Mouse (Mus musculus) fibroblast of lung, adult 2 months (primary cell): ENCODE data around the gene Rapgefl1.
"Not testable (repeated sequence)": the region's sequence is repeated elsewhere in the genome, so short reads cannot be mapped to it uniquely, and the experiment has no call there.

Experiments used
- DNase-seq: peaks from one replicate; pipeline ENCODE4 v3.0.0-alpha.2; 2011; ENCODE audit warnings: low read depth

Rapgefl1 gene

DNA sequence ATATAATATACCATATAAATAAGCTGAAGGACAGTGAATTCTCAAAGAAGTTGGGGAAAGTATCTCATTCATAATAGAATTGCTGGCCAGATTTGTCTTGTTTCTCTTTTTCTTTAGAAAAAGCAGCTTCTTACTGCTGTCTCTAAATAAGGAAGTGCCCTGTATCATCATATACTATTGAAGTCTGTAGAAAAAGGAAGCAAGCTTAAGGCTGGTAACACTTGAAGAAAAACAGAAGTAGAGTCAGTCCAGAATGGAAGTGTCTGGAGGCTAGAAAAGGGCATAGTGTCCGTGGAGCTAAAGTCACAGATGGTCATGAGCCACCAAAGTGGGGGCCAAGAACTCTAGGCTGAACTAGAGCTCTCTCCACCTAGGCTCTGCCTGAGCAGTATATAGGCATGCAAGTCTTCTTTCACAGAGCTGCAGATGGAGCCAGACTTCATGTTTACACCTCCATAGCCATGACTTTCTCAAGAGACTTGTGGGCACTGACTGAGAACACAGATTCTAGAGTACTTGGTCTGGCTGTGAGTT is 19.8 kb upstream of the Rapgefl1 start:
- no peak for DNase-seq

DNA sequence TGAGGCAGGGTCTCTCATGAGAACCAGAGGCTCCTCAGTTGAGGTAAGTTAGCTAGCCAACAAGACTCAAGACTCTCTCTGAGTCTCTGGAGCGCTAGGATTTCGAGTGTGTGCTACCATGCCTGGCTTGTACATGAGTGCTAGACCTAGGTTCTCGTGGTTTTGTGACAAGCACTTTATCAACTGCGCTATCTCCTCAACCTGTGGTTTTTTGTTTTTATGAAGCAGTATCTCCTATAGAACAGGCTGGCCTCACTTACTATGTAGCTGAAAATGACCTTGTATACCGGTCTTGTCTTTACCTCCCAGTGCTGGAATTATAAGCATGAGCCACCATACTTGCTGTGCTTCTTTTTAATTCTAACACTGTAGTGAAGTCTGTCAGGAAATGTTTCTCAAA is 15.6 kb upstream of the Rapgefl1 start:
- DNase-seq: no peak

DNA sequence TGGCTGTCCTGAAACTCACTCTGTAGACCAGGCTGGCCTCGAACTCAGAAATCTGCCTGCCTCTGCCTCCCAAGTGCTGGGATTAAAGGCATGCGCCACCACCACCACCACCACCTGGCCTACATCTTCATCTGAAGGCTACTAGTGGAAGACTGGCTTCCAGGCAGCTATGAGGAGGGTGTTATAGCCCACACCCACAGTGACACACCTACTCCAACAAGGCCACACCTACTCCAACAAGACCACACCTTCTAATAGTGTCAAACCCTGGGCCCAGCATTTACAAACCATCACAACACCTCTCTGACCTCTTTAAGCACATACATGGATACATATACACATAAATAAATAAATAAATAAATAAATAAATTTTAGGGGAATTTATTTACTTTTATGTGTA is 10.5 kb upstream of the Rapgefl1 start:
- not testable (repeated sequence) for DNase-seq

DNA sequence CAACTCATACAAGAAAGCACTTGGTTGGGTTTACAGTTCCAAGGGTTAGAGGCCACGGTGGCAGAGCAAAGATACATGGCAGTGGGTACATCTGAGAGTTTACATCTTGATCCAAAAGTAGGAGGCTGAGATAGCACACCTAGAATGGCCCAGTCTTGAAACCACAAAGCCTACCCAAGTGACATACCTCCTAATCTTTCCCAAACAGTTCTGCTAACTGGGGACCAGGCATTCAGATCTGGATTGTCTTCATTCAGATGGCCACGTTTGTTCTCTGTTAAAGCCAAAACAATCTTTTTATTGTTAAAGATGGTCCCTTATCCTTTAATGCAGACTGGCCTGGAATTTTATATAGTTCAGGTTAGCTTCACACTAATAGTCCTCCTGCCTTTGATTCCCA is 8.7 kb upstream of the Rapgefl1 start:
- no peak for DNase-seq

DNA sequence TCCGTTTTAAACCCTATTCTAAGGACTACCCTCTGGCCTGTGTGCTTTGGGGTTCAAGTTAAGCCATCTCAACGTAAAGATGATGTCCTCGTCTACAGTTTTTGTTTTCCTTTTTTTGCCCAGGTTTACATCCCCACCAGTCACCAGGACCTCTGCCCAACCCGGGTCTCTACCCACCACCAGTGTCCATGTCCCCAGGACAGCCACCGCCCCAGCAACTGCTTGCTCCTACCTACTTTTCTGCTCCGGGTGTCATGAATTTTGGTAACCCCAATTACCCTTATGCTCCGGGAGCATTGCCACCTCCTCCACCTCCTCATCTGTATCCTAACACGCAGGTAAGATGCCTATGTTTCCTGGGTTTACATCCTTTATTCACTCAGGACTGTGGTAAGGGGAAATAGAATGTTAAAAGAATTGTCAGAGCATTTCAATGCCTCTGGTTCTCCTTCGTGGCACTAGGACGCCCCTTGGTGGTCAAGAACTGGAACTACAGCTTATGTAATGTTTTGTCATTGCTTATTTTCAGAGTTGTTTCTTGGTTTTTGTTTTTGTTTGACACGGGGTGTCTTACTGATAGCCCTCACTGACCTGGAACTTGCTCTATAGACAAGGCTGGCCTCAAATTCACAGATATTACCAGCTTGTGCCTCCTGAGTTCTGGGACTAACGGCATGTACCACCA is 7.4 kb upstream of the Rapgefl1 start:
- no peak for DNase-seq

DNA sequence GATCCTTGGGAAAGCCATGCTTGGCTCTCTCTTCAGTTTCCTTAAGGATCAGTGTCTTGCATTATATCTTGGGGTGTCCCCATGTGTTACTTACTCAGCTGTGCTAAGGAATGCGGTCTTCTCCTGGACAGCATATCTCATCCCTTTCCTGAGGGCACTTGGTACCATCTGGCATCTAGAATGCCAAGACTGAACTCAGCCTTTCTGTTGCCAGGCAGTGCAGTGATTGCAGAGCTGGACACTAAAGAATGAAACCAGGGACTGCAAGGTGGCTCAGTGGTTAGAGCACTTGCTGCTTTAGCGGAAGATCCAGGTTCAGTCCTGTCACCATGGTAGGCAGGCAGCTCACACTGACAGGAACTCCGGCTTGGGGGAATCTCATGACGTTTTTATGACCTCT is 6.7 kb upstream of the Rapgefl1 start:
- no peak for DNase-seq

DNA sequence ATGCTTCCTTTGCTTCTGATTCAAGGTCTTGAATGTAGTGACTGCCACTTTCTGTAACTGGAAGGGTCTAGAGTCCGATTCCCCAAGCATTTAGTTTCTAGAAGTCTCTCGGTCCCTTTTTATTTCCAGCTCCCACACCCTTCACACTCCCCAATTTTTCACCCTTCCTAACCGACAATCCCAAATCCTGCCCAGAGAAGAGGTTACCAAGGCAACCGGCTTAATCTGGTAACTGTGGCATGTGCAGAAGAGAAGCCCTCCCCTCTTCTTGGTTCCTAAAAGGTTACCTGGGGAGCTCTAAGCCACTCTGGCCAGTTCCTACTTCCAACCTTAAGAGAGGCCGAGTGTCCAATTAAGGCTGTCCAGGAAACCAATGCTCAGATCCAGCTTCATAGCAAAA is 1.3 kb upstream of the Rapgefl1 start:
- no peak for DNase-seq

DNA sequence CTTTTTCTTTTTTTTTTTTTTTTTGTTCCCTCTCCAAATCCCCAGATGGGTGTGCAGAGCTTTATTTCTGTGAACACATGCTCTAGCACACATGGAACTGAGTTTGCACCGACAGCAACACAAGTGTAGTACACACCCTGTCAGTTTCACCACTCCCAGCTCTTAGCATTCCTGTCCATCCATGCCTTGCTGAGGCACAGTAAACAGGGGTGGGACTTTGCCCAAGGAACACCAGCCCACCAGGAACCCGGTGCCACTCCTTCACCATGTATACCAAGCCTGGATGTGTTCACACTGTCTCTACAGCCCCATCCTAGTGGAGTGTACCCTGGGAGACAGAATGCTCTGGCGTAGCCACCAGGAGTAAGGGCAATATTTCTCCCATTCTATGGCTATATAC is 860 bp upstream of the Rapgefl1 start:
- no peak for DNase-seq

DNA sequence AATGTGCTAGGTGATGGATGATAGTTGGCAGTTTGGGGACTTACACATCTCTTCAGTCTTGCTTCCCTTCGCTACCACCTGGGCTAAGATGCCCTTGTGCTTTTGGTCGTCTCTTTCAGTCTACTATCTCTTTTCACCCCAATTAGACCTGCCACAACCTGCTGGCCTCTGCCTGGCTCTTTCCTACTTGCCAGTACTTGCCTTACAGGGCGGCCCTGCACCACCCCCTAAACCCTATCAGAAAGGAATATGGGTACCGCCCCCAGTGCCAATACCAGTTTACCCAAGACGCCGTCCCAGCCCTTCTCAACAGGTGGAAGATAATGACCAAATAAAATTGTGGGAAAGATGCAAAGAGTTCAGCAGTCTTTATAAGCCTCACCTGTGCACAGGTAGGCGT is 457 bp upstream of the Rapgefl1 start:
- DNase-seq: no peak

DNA sequence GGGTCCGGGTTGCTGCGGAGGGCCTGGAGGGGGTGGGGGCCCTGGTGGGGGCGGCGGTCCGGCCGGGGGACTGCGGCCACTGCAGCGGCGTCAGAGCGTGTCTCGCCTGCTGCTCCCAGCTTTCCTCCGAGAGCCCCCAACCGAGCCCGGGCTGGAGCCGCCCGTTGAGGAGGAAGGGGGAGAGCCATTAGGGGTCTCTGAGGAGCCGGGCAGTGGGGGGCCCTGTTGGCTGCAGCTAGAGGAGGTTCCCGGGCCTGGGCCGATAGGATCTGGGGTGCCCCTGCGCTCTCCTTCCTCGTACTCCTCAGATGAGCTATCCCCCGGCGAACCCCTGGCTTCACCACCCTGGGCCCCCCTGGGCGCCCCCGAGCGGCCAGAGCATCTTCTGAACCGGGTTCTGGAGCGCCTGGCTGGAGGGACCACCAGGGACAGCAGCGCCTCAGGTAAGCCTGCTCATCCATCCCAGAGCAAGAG is 683 bp downstream of the Rapgefl1 start:
- no peak for DNase-seq

DNA sequence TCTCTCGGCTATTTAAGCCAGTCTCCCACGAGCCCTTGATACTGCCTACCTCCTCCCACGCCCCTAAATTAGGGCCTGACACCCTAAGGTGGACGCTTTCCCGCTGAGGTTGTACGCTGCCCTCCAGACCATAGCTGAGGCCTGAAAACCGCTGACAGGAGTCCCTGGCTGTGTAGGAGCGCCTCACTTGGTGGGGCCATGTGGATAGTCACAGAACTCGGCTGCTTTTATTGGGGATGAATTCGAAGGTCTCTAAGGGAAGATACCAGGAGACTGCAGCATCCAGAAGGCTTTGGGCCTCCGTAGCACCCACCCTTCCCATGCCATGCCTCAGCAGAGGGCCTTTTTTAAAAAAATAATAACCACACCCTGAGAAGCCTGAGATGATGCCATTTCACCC is 1.3 kb downstream of the Rapgefl1 start:
- no peak for DNase-seq

DNA sequence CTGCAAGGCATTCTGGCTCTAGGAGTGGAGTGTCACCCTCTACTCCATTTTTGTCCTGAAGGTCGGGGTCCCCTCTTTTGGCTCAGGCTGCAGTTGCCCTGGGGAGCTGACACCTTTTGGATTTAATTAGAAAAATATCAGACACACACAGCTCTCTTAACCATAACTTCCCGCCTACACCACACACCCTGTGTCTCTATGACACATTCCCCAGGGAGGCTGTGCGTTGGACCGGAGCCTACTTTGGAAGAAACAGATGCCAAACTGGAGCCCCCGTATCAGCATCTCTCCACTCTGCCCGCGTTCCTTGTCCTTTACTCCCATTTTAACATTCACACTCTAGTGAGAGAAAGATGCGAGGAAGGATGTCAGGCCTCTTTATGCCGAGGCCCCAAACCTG is 1.9 kb downstream of the Rapgefl1 start:
- no peak for DNase-seq

DNA sequence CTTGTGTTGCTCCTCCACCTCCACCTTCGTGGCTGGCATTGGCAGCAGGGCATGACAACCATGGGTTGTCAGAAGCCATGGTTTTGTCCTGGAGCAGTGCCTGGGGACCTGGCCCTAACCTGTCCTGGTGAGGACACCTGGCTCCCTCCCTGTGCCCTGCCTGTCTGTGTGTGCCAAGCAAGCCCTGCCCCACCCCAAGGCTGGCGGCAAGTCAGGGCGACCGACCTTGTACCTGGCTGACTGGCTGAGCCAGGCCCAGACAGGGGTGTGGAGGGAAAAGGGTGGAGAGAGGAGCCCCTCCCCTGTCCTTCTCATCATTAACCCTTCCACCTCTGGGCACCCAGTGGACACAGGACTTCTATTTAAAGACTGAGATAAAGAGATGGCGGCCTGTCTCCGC is 2.8 kb downstream of the Rapgefl1 start:
- no peak for DNase-seq

DNA sequence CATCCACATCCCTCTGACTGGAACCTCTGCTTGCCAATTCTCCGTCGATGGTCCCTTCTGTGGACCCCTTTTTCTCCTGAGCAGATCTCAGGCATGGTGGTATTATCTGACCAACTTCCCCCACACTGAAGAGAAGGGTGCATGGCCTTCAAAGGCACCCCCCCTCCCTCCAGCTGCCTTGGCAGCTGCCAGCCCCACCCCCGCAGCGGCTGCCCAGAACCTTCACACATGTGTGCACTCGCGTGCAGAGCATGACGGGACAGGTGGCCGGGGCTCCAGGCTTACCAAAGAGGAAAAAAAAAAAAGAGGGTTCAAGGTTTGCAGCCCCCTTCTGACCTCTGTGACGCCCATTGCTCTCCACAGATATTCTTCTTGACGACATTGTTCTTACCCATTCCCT is 3.3 kb downstream of the Rapgefl1 start:
- DNase-seq: no peak

DNA sequence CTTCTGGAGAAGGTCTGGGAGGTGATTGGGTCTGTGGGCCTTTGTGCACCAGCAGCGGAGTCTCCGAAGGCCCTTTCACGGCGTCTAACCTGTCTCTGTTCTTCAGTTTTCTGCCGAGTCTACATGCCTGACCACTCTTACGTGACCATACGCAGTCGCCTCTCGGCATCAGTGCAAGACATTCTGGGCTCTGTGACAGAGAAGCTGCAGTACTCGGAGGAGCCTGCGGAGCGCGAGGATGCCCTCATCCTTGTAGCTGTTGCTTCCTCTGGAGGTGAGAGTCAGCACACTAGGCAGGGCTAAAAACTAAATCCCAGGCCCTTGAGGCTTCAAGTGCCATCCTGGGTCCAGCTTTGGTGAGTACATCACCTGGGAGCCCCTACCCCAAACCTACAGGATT is 9.4 kb downstream of the Rapgefl1 start:
- no peak for DNase-seq

DNA sequence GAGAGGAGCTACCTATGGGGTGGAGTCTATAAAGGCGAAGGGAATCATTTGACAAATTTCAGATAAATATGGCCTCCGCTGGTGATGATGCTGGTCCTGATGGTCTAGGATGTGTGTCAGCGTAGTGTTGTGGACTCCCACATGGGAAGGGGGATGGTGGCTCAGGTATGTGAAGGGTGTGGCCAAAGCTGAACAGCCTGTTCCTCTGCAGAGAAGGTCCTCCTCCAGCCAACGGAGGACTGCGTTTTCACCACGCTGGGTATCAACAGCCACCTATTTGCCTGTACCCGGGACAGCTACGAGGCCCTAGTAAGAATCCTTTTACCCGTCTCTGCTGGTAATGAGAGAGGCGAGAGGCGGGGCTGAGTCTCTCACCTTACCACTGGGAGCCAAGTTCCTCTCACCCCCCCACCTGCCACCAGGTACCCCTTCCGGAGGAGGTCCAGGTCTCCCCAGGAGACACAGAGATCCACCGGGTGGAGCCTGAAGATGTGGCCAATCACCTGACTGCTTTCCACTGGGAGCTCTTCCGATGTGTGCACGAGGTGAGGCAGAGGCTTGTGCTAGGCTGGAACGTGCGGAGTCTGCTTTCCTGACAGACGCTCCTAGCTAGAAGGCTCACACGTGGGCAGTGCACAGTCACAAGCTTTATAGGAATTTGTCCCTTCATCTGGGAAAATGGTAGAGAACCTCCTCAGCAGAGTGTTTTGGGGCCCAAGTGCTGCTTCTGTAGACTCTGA is 10.4 kb downstream of the Rapgefl1 start:
- no peak for DNase-seq

DNA sequence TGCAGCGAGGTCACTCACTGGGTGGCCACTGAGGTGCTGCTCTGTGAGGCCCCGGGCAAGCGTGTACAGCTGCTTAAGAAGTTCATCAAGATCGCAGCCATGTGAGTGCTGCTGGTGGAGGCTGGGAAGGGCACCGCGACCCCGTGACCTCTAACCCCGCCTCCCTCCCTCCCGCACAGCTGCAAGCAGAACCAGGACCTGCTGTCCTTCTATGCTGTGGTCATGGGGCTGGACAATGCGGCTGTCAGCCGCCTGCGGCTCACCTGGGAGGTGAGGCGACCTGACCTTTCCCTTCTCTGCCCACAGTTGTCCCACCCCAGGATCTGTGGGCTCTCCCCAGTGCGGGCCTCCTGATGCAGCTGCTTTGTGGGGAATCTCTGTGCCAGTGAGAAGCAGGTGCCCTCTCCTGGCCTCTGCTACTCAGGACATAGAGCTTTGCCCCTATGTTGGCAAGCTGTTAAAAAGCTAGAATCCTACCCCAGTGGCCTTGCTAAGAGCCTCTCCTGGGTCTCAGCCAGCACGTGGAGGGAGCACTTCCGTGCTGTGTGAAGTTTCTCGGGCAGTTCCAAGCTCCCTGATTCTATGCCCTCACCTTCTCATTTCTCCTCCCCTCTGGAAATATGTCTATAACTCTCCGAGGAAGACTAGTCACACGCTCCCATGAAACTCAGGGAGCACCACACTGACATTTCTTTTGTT is 12.8 kb downstream of the Rapgefl1 start:
- DNase-seq: no peak

DNA sequence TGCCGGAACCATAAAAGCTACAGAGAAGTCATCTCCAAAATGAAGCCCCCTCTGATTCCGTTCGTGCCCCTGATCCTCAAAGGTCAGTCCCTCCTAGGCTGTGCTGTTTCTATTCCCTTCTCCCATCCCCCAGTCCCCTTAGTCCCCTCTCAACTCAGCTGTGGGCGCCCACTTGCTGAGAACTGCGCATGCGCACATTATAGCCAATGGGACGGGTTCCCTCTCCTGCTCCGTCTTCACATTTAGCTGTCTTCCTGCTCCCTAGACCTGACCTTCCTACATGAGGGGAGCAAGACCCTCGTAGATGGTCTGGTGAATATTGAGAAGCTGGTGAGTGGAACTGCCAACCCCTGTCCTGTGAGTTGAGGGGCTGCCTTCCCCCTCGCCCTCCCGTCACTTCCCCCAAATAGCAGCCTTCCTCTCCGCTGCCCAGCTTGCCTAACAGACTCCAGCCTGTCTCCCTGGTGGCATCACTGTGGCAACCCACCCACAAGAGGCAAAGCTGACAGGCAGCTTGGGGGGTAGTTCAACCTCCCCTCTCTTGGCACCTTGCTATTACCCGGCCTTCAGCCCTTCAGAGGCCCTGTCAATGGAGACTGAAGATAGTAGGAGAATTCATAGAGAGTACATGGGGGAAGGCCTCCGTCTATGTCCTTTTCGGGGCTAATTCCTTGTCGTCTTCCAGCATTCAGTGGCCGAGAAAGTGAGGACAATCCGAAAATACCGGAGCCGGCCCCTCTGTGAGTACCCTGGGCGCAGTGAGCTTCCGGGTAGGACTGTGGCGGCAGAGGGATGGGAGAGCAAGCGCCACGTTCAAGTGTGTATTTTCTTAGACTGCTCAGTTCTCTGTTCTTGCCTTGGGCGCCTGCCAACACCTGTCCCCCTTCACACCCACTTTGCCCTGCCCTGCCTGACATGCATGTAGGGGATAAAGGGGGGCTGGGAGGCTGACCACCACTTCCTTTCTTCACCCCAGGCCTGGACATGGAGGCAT is 13.8 kb downstream of the Rapgefl1 start:
- DNase-seq: no peak

DNA sequence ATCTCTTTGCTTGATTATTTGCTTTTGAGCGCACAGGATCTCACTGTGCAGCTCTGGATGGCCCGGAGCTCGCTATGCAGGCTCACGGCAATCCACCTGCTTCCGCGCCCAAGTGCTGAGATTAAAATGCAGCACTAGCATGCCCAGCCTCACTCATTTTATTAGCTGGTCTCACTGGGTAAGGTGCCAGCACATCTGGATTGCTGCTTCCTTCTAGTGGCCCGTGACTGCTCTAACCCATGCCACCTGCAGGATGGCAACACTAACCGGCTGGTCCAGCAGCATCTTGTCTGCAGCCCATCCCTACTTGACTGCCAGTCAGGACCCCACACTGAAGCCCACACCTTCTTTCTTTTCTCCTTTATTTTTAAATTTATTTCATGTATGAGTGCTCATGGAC is 17.5 kb downstream of the Rapgefl1 start:
- DNase-seq: no peak

DNA sequence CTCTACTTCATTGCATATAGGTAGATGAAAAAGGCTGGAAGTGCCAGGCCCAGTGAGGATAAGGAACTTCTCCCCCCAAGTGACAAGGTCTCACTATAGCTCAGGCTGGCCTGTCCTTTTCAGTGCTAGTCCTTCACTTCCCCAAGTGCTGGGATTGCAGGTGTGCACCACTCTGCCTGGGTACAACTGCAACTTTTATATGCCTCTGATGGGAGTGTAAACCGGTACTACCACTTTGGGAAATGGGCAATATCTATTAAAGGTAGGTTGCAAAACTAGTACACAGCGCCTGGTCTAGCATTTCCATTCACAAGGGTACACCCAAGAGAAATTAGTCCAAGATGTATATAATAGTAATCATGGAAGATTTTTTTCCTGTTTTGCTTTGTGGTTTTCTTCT is 18.1 kb downstream of the Rapgefl1 start:
- DNase-seq: no peak
